Mouse (Mus musculus) gastrocnemius, postnatal 14 days (tissue): ENCODE measurements around the gene Bard1. TPM values are rescaled to one million over a fixed set of nuclear protein-coding genes. Genes with fewer than 3 reads are reported as not detected.

Experiments used
- DNase-seq: peaks from one replicate; pipeline ENCODE4 v3.0.0; 2021; ENCODE audit warnings: mixed read lengths
- intact Hi-C: fragments of 180-260 bp; cut with DNase I; formaldehyde crosslinking; loops from one replicate; pipeline ENCODE4 v1.15.1; 2025; ENCODE audit warnings: low total_unique reads
- total RNA-seq, 2 experiments: library from RNA; stranded (reverse); gene quantifications; 2 replicates each; pipeline ENCODE4 v1.2.3; 2021

The Bard1 gene
- total RNA-seq, 2 experiments from 2014 or later = 0.97 to 1.1 TPM

DNA sequence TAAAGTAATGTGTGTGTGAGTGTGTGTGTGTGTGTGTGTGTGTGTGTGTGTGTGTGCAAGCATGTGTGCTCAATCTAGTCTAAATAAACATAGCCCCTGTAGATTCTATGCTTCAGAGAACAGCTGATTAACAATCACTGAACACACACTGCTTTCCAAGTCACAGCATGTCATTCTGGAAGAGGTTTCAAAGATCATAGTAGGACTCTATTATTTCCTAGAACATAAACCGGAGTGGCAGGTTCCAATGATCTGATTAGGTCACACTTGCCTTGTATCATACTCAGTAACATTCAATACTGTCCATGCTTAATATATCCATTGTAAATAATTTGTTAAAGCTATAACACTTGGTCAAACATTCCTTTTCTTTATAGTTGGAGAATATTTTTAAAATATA is 47.5 kb downstream of the Bard1 start:
- intact Hi-C loops = no loop called here
- DNase-seq = no peak

DNA sequence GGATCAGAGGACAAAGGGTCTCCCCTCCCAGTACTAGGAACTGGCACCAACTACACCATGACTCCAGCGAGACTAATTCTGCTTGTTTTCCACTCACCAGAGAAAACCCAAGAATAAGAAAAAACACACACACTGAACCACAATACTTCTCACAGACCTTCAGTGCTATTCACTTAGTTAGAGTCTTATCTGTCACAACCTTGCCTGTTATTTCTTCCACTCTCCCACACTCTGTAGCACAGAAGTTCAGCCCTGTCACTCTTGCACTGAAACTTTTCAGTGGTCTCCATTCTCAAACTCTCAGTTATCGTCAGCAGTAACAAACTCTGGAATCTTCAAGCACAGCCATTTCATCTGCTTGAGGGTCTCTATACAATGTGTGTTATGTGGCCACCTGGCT is 50.2 kb downstream of the Bard1 start:
- intact Hi-C loops = no loop called here

DNA sequence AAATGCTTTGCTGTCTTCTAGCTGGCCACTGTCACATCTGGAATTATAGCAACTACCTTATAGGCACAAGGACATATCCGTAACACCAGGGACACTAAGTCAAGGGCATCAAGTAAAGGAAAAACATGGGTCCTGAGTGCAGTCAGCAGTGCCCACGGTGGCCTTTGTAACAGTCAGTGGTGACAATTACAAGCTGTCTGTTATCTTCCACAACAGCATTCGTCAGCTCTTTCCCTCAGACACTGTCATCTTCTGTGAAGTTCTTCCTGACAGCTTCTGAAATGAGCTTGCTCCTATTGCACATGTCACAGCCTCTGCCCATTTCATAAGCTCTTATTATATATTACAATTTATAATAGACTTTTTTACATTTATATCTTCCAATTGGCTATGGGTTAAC is 50.7 kb downstream of the Bard1 start:
- intact Hi-C loops = no loop called here
- DNase-seq = no peak

More for the DNA sequence above, 50.2 kb downstream of the Bard1 start:
- DNase-seq = no peak

- intact Hi-C loops = no loop called here
- no peak for DNase-seq
These were observed 57.8 kb downstream of the Bard1 start for GRCm38 (mm10) chr1:71045141-71045540.

- intact Hi-C loops = no loop called here
- DNase-seq = no peak
These were observed 59.0 kb downstream of the Bard1 start for GRCm38 (mm10) chr1:71043951-71044350.

DNA sequence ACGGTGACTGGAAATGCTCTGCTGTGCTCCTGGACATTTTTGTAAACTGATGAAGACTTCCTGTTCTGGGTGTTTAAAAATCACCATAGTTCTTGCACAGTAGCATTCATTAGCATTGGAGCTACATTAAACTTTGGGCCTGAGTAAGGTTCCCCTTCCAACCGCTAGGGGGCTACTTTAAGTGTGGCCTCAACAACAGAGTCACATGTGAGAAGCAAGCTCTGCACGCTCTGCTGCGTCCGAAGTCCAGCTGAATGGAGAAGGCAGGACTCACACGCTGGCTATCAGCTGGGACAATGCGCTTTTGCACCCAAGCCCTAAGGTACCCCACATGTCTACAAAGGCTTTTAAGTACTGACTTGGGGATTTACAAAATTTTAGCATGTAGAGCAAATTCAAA is 65.9 kb downstream of the Bard1 start:
- no peak for DNase-seq
- intact Hi-C loops = no loop called here

DNA sequence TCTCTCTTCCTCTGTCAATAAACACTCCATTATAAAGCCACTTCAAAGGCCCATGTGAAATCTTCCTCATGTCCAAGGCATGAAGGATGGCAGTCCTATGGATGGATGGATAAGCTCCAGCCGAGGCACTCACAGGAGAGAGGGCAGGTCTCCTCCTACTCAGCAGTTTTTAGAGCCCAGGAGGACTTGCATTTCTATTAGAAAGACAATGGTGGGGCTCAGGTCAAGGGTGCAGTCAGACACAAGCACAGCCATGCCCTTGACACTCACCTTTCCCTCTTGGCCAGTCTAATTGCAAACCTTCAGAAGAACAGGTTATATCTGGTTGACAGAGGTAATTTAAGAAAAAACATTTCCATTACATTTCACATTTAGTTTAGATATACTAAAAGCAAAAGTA is 67.4 kb downstream of the Bard1 start:
- intact Hi-C loops = no loop called here
- no peak for DNase-seq

GRCm38 (mm10) chr1:71022766-71023165 is 80.2 kb downstream of the Bard1 start:
- no peak for DNase-seq
- intact Hi-C loops = no loop called here

DNA sequence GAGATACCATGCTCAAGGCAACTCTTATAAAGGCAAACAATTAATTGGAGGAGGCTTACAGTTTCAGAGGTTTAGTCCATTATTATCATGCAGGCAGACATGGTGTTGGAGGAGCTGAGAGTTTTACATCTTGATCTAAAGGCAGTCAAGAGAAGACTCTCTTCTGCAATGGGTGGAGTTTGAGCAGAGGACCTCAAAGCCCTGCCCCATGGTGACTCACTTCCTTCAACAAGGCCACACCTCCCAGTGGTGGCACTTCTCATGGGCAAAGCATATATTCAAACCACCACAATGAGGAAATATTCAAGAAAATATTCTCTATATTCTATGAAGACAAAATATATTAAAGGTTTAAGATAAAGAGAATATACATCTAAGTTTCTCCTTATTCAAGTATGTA is 88.6 kb downstream of the Bard1 start:
- intact Hi-C loops = no loop called here
- no peak for DNase-seq

- intact Hi-C loops = no loop called here
- DNase-seq = no peak
These were observed 96.9 kb downstream of the Bard1 start for GRCm38 (mm10) chr1:71005998-71006397.

DNA sequence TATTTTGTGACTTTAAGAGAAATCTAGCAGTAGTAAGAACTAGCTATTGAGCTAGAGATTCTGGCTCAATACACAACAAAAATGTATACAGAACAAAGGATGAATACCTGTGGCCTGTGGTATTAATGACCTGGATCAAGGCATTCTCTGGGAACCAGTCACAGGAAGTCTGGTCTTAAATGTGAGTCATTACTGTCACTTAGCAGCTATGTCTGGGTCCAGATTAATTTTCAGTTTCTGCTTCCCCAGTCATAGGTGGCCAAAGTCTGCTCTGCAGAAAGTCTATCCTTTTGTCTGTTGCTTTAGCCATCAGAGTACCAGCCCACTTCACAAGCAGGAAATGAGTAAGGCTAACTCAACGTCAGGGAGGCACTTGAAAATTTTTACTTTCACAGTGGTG is 98.8 kb downstream of the Bard1 start:
- intact Hi-C loops = no loop called here

DNA sequence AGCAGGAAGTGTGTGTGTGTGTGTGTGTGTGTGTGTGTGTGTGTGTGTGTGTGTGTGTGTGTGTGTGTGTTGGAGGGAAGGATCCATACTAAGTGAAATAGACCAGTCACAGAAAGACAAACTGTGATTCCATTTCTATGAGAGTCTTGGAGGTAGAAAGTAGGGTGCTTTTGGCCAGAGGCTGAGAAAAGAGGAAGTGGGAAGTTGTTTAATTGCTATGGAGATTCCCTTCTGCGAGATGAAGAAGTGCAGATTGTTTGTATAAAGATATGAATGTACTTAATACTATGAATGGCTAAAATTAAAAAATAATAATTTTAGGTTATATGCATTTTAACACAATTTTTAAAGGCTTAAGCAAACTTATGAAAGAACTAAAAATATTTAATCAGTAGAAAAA is 99.2 kb downstream of the Bard1 start:
- no peak for DNase-seq
- intact Hi-C loops = no loop called here

More for the DNA sequence above, 98.8 kb downstream of the Bard1 start:
- DNase-seq = no peak

GRCm38 (mm10) chr1:70997377-70997993 is 105.5 kb downstream of the Bard1 start:
- no peak for DNase-seq
- intact Hi-C loops = no loop called here

GRCm38 (mm10) chr1:70996766-70997165 is 106.2 kb downstream of the Bard1 start:
- DNase-seq = no peak
- intact Hi-C loops = no loop called here
